Mouse (Mus musculus) C2C12 (cell line): ENCODE measurements around the gene Ankrd24.

Experiments
- CTCF ChIP-seq: IDR thresholded peaks from one replicate; pipeline ENCODE4 v1.5.1; 2011; ENCODE audit not compliant: control insufficient read depth, insufficient read depth, insufficient read length
- FOSL1 ChIP-seq: IDR thresholded peaks from one replicate; pipeline ENCODE4 v1.8.0; 2011; ENCODE audit warnings: mild to moderate bottlenecking, low read length; ENCODE audit not compliant: poor library complexity, insufficient read depth, severe bottlenecking
- MAX ChIP-seq: IDR thresholded peaks from one replicate; pipeline ENCODE4 v1.6.1; 2011; ENCODE audit warnings: mild to moderate bottlenecking, control low read depth
- MYOG ChIP-seq: IDR thresholded peaks from one replicate; pipeline ENCODE4 v1.6.1; 2011; ENCODE audit not compliant: control insufficient read depth, insufficient read length; ENCODE audit errors: extremely low read depth
- USF1 ChIP-seq: IDR thresholded peaks from one replicate; pipeline ENCODE4 v1.6.1; 2011; ENCODE audit warnings: low read depth, mild to moderate bottlenecking, control low read depth, moderate library complexity

- TF ChIP-seq CTCF, result no peak
- no peak for TF ChIP-seq FOSL1
- no peak for TF ChIP-seq MYOG
- no peak for TF ChIP-seq USF1
- no peak for TF ChIP-seq MAX
Measured at GRCm38 (mm10) chr10:81628390-81628789, at the start of gene Ankrd24.
